Mouse (Mus musculus) left cerebral cortex, postnatal 10 days (tissue): Measurements from ENCODE around the gene Traf4. TPM values are rescaled to one million over a fixed set of nuclear protein-coding genes. Genes with fewer than 3 reads are reported as not detected.
A peak's percentile ranks its signal among the peaks of the same experiment; 100 is the strongest.

Source experiments
- DNase-seq, 2 experiments: peaks; one replicate each; pipeline ENCODE4 v3.0.0; 2021 to 2022; ENCODE audit warnings: low spot score in 2 of 2, mixed read lengths in 1 of 2; ENCODE audit errors: extremely low spot score in 1 of 2
- intact Hi-C: fragments of 180-260 bp; cut with DNase I; formaldehyde crosslinking; loops from one replicate; pipeline ENCODE4 v1.15.1; 2025
- microRNA-seq: library from miRNA; unstranded; fragments of <30 nt; microRNA quantifications from one replicate; pipeline ENCODE4 v1.2.0, GENCODE M21; 2022
- total RNA-seq, 2 experiments: library from RNA; stranded (reverse); gene quantifications; 2 replicates each; pipeline ENCODE4 v1.2.3; 2021

Gene Traf4
- total RNA-seq, 2 experiments from 2014 or later, result 31.0 to 32.6 TPM

DNA sequence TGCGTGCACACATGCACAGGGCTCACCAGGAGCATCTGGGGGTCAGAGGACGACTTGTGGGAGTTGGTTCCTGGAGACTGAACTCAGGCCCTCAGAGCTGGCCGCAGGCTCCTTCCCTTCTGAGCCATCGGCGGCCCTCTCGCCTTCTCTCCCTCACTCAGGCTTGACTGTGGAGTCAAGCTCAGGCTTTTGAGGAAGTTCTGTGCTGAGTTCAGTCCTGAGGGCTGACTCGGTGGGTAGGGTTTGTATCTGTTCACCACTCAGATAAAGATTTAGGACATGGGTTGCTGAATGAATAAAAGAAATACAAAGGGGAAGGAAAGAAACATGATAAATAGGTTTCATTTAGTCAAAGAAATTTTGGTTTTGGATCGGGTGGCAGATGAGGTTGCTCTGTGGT is 45.5 kb downstream of the Traf4 start:
- DNase-seq, result no peak
- intact Hi-C loops, result no loop called here

DNA sequence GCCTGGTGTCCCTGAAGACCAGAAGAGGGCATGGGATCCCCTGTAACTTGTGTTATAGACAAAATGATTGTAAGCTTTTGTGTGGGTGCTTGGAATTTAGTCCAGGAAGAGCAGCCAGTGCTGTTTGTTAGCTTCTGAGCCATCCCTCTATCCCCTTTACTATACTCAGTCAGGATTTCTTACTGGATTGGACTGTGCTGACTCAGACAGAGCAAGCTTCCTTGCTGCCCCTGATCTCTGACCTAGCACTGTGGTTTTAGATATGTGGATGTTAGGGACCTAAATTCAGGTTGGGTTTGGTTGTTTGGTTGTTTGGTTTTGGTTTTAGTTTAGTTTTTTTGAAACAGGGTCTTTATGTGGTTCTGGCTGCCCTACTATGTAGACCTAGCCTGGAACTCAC is 46.9 kb downstream of the Traf4 start:
- intact Hi-C loops, result no loop called here
- no peak for DNase-seq

DNA sequence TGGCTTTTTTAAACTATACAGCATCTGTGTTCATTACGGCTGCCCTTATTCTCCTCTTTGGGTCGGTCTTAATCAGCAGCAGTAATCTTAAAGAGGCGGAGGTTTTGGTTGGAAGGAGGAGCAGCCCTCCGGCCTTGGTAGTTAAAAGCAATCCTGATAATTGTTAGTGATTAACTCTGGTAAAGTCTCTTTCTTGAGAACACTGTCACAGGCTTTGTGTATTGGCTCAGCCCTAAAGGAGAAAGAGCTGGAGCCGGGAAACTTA is 49.3 kb downstream of the Traf4 start:
- intact Hi-C loops, result no loop called here
- no peak for DNase-seq

DNA sequence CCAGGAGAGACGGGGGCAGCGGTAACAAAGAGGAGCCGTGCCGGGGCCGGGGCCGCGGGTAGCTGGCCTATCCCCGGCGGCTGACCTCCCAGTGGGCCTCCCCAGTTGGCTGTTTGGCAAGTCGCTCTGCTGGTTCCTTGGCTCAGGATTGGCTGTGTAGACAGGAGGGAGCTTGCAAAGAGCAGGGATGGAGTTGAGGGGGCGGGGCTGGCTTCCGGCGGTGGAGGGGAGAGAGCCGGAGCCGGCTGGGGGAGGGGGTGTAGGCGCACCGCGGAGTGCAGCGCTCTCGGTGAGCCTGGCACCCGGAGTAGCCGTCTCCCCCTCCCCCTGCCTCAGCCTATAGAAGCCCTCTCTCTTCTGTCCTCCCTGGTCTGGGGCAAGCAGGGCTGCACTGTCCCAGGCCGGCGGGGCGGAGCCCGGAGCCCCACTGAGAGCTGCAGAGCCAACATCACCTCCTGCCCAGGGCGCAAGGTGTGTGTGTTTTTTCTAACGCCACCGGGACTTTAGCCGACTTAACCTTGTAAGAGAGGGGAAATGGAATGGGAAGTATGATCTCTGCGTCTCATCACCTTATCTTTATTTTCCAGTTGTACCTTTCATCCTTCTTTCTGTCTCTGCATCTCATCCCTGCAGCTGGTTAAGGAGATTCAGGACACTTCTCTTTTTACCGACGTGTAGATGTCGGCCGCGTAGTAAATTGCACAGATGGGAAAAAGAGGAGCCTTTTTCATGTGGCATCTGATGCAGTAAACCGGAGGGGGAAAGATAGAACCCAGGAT is 49.8 kb downstream of the Traf4 start:
- intact Hi-C loops, result no loop called here

DNA sequence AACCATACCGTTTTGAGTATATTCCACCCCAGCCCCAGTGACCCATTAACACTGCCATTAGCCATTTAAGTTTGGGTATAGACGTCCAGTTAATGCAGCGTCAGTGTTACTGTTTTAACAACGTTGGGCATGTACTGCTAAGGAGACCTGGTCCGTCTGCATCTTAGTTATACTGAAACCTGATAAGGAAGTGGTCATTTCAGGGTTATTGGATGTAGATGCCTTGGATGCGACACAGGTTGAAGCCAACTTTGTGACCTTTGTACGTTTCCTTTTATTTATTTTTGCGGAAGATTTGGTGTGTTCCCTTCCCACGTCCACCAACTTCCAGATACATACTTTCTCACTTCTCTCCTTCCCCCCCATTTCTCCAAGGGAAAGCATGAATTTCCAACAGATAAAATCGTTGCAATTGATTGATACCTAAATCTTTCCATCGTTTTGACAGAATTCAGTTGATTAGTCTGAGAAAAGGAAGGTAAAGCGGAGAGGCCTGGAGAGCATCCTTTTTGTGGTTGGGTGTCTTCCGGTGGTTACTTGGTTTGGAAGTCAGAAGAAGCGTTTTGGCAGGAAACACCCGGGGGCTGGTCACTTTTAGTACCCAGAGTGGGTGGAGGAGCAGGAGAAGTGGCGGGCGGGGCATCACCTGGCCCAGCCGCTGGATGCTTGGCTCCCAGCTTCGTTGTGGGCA is 50.6 kb downstream of the Traf4 start:
- intact Hi-C loops, result no loop called here
- no peak for DNase-seq

More for the DNA sequence above, 49.8 kb downstream of the Traf4 start:
- DNase-seq, result peak; percentile 91 to 98

DNA sequence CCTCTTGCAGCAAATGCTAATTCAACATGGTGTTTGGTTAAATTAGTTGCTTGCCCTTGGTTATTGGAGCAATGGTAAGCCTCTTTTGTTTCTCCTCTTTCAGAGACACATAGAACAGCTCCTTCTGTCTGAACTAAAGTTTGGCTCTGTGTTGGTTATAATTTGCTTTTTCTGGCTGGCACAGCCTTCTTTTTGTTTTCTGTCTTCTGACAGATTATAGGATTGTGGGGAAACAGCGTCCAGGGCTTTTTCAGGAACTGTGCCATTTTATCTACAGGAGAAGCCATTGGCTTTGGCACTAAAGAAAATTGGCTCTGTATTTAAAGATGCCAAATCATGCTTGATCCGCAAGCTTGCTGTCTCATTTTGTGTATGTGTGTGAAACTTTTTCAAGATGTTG is 51.8 kb downstream of the Traf4 start:
- intact Hi-C loops, result no loop called here
- DNase-seq, result peak in 1 of 2 experiments; percentile 39

Small RNAs within 50 kb of the gene (microRNA-seq; reads per million reads assigned to microRNA genes)
- gene Mir7653, result 1.7 reads per million

Other genes starting within 250 kb of the Traf4 start
- 100 to 1,000 TPM; 226 to 231 TPM for gene Sez6, start 234.8 kb downstream of the Traf4 start, total RNA-seq
- gene Phf12, start 182.8 kb downstream of the Traf4 start, total RNA-seq, result 10 to 100 TPM; 48.9 to 51.4 TPM
- 10 to 100 TPM; 22.6 to 24.6 TPM for gene Dhrs13, start 133.3 kb downstream of the Traf4 start, total RNA-seq
- 100 to 1,000 TPM; 148 TPM for gene Flot2, start 127.7 kb downstream of the Traf4 start, total RNA-seq
- 10 to 100 TPM; 16.7 to 18.5 TPM for gene Eral1, start 85.2 kb downstream of the Traf4 start, total RNA-seq
- 10 to 100 TPM; 26.1 to 26.6 TPM for gene Fam222b, start 70.9 kb downstream of the Traf4 start, total RNA-seq
- gene Nek8, start 11.1 kb upstream of the Traf4 start, total RNA-seq, result 1 to 10 TPM; 4.8 to 5.8 TPM
- gene Tlcd1, start 11.1 kb upstream of the Traf4 start, total RNA-seq, result 10 to 100 TPM; 23.8 to 27.9 TPM
- gene Rpl23a, start 18.0 kb upstream of the Traf4 start, total RNA-seq, result 100 to 1,000 TPM; 802 to 805 TPM
- 10 to 100 TPM; 37.0 to 39.8 TPM for gene Rab34, start 22.8 kb upstream of the Traf4 start, total RNA-seq
- gene Proca1, start 27.8 kb upstream of the Traf4 start, total RNA-seq, result 1 to 10 TPM; 3.6 to 4.7 TPM
- gene Sdf2, start 80.2 kb upstream of the Traf4 start, total RNA-seq, result 10 to 100 TPM; 60.5 to 65.2 TPM
- 10 to 100 TPM; 86.3 to 87.6 TPM for gene Supt6, start 80.4 kb upstream of the Traf4 start, total RNA-seq
- 100 to 1,000 TPM; 161 to 169 TPM for gene 2610507B11Rik, start 96.2 kb upstream of the Traf4 start, total RNA-seq
- gene BC030499, start 125.3 kb upstream of the Traf4 start, total RNA-seq, result 1 to 10 TPM; 1.6 TPM
- 1 to 10 TPM; 3.1 to 3.9 TPM for gene Spag5, start 135.9 kb upstream of the Traf4 start, total RNA-seq
- 100 to 1,000 TPM; 291 to 324 TPM for gene Aldoc, start 157.4 kb upstream of the Traf4 start, total RNA-seq
- gene Pigs, start 162.8 kb upstream of the Traf4 start, total RNA-seq, result 10 to 100 TPM; 72.3 to 76.6 TPM
- 10 to 100 TPM; 34.6 to 35.8 TPM for gene Unc119, start 177.9 kb upstream of the Traf4 start, total RNA-seq
- gene Foxn1, start 221.0 kb upstream of the Traf4 start, total RNA-seq, result not detected